Mouse (Mus musculus) heart, embryonic 13.5 days (tissue): ENCODE measurements around the gene Zbtb16. TPM values are rescaled to one million over a fixed set of nuclear protein-coding genes. Genes with fewer than 3 reads are reported as not detected.

Experiments used
- ATAC-seq: fragments of 200-750 bp; cut with Nextera tagmentation; 2 replicates; pipeline ENCODE4 v1.8.0; 2017; ENCODE audit warnings: moderate TSS enrichment; ENCODE audit not compliant: insufficient number of reproducible peaks, low FRiP score, low TSS enrichment; ENCODE audit errors: extremely low read depth
- H3K27ac ChIP-seq: fragments of 300-500 bp; sonication (generic); replicated peaks from 2 replicates; pipeline ENCODE4 v1.5.1; 2015; ENCODE audit warnings: moderate library complexity, mild to moderate bottlenecking, inconsistent platforms
- H3K27me3 ChIP-seq: fragments of 300-500 bp; sonication (generic); replicated peaks from 2 replicates; pipeline ENCODE4 v1.6.1; 2015; ENCODE audit warnings: mild to moderate bottlenecking, inconsistent platforms
- H3K36me3 ChIP-seq: fragments of 300-500 bp; sonication (generic); 2 replicates; pipeline ENCODE4 v1.6.1; 2015; ENCODE audit warnings: mild to moderate bottlenecking, inconsistent platforms
- H3K4me1 ChIP-seq: fragments of 300-500 bp; sonication (generic); 2 replicates; pipeline ENCODE4 v1.6.1; 2015; ENCODE audit warnings: inconsistent platforms
- H3K4me2 ChIP-seq: fragments of 300-500 bp; sonication (generic); 2 replicates; pipeline ENCODE4 v1.6.1; 2015; ENCODE audit warnings: inconsistent platforms, mild to moderate bottlenecking, moderate library complexity
- H3K4me3 ChIP-seq: fragments of 300-500 bp; sonication (generic); 2 replicates; pipeline ENCODE4 v1.5.1; 2015; ENCODE audit warnings: moderate library complexity, mild to moderate bottlenecking, inconsistent platforms
- H3K9ac ChIP-seq: fragments of 300-500 bp; sonication (generic); 2 replicates; pipeline ENCODE4 v1.6.1; 2015; ENCODE audit warnings: inconsistent platforms, mild to moderate bottlenecking, moderate library complexity
- H3K9me3 ChIP-seq: fragments of 300-500 bp; sonication (generic); 2 replicates; pipeline ENCODE4 v1.6.1; 2016; ENCODE audit warnings: inconsistent platforms
- WGBS: fragments of 180-500 bp; shearing (Covaris S2); methylation state at CpG from one replicate; pipeline ENCODE4 v1.1.7; 2015; ENCODE audit warnings: mixed read lengths; 5-methylcytosine and 5-hydroxymethylcytosine counted together
- polyA plus RNA-seq: library from polyadenylated mRNA; unstranded; fragments of >200 nt; fragmentation: Nextera tagmentation; extraction: Ambion mirVana; gene quantifications from 2 replicates; pipeline ENCODE4 v1.2.1, GENCODE M21; 2015

Gene Zbtb16
- polyA plus RNA-seq, 1 experiment from 2014 or later: 1.1 TPM

GRCm38 (mm10) chr9:48801322-48801721 lies 34.7 kb downstream of the Zbtb16 start:
- H3K4me1 ChIP-seq: peaks cover 9% of the 10 kb centered on the region; the same call in 1 of the 2 replicates
- no peak overlapping the region for H3K4me2 ChIP-seq
- no peak for ATAC-seq
- H3K4me3 ChIP-seq: no peak overlapping the region
- no peaks in the 10 kb centered on the region for H3K36me3 ChIP-seq
- H3K9me3 ChIP-seq: no peaks in the 10 kb centered on the region
- peaks cover 19% of the 10 kb centered on the region for H3K27me3 ChIP-seq
- 86% methylated on average over 5 of the region's 5 CpGs for whole genome bisulfite sequencing
- H3K27ac ChIP-seq: no peak overlapping the region
- no peak overlapping the region for H3K9ac ChIP-seq

GRCm38 (mm10) chr9:48800627-48801026 lies 35.4 kb downstream of the Zbtb16 start:
- no peaks in the 10 kb centered on the region for H3K36me3 ChIP-seq
- peaks cover 20% of the 10 kb centered on the region for H3K27me3 ChIP-seq
- H3K4me2 ChIP-seq: no peak overlapping the region
- peaks cover 13% of the 10 kb centered on the region for H3K4me1 ChIP-seq
- H3K4me3 ChIP-seq: no peak overlapping the region
- H3K9ac ChIP-seq: no peak overlapping the region
- no peak for ATAC-seq
- WGBS: 76% methylated on average over 8 of the region's 8 CpGs
- H3K9me3 ChIP-seq: no peaks in the 10 kb centered on the region
- H3K27ac ChIP-seq: no peak overlapping the region

- no peak overlapping the region for H3K4me3 ChIP-seq
- H3K4me2 ChIP-seq: no peak overlapping the region
- H3K9ac ChIP-seq: no peak overlapping the region
- H3K27ac ChIP-seq: no peak overlapping the region
- no peak for ATAC-seq
- WGBS: 82% methylated on average over 6 of the region's 6 CpGs
- no peaks in the 10 kb centered on the region for H3K36me3 ChIP-seq
- peaks cover 22% of the 10 kb centered on the region for H3K4me1 ChIP-seq
- H3K9me3 ChIP-seq: no peaks in the 10 kb centered on the region
- peaks cover 35% of the 10 kb centered on the region for H3K27me3 ChIP-seq
Measured at GRCm38 (mm10) chr9:48798044-48798443, 38.0 kb downstream of the Zbtb16 start.

GRCm38 (mm10) chr9:48796267-48796822 lies 39.7 kb downstream of the Zbtb16 start:
- Histone ChIP-seq H3K27me3 (peaks cover 46% of the 10 kb centered on the region), H3K9ac (no peak overlapping the region)
- no peak for ATAC-seq

GRCm38 (mm10) chr9:48795740-48796139 lies 40.3 kb downstream of the Zbtb16 start:
- H3K4me2 ChIP-seq: no peak overlapping the region
- 61% methylated on average over 10 of the region's 10 CpGs for WGBS

More at GRCm38 (mm10) chr9:48796267-48796822, 39.7 kb downstream of the Zbtb16 start:
- no peak overlapping the region for H3K4me3 ChIP-seq
- H3K27ac ChIP-seq: no peak overlapping the region
- no peaks in the 10 kb centered on the region for H3K36me3 ChIP-seq
- 43% methylated on average over 11 of the region's 11 CpGs for WGBS
- H3K9me3 ChIP-seq: no peaks in the 10 kb centered on the region
- H3K4me2 ChIP-seq: no peak overlapping the region
- H3K4me1 ChIP-seq: peaks cover 17% of the 10 kb centered on the region

GRCm38 (mm10) chr9:48795095-48795494 lies 40.9 kb downstream of the Zbtb16 start:
- Histone ChIP-seq H3K36me3 (no peaks in the 10 kb centered on the region), H3K9me3 (no peaks in the 10 kb centered on the region), H3K4me2 (no peak overlapping the region), H3K4me3 (no peak overlapping the region), H3K4me1 (peaks cover 17% of the 10 kb centered on the region), H3K27ac (no peak overlapping the region), H3K9ac (no peak overlapping the region), H3K27me3 (peaks cover 46% of the 10 kb centered on the region)
- 15% methylated on average over 8 of the region's 8 CpGs for WGBS
- ATAC-seq: no peak

More at GRCm38 (mm10) chr9:48795740-48796139, 40.3 kb downstream of the Zbtb16 start:
- H3K9ac ChIP-seq: no peak overlapping the region
- H3K36me3 ChIP-seq: no peaks in the 10 kb centered on the region
- ATAC-seq: no peak
- peaks cover 46% of the 10 kb centered on the region for H3K27me3 ChIP-seq
- H3K27ac ChIP-seq: no peak overlapping the region
- H3K4me1 ChIP-seq: peaks cover 17% of the 10 kb centered on the region
- no peak overlapping the region for H3K4me3 ChIP-seq
- H3K9me3 ChIP-seq: no peaks in the 10 kb centered on the region

GRCm38 (mm10) chr9:48794463-48794862 lies 41.6 kb downstream of the Zbtb16 start:
- Histone ChIP-seq H3K9ac (no peak overlapping the region), H3K36me3 (no peaks in the 10 kb centered on the region), H3K27me3 (peaks cover 46% of the 10 kb centered on the region), H3K27ac (no peak overlapping the region), H3K4me3 (no peak overlapping the region), H3K4me2 (no peak overlapping the region), H3K9me3 (no peaks in the 10 kb centered on the region), H3K4me1 (peaks cover 17% of the 10 kb centered on the region)
- ATAC-seq: no peak
- 56% methylated on average over 2 of the region's 2 CpGs for WGBS

GRCm38 (mm10) chr9:48793638-48794188 lies 42.3 kb downstream of the Zbtb16 start:
- Histone ChIP-seq H3K4me1 (peaks cover 17% of the 10 kb centered on the region), H3K27me3 (peaks cover 40% of the 10 kb centered on the region), H3K9me3 (no peaks in the 10 kb centered on the region), H3K4me2 (no peak overlapping the region), H3K36me3 (no peaks in the 10 kb centered on the region), H3K27ac (no peak overlapping the region), H3K4me3 (no peak overlapping the region), H3K9ac (no peak overlapping the region)
- 63% methylated on average over 4 of the region's 4 CpGs for WGBS
- ATAC-seq: no peak

GRCm38 (mm10) chr9:48790575-48790974 lies 45.4 kb downstream of the Zbtb16 start:
- Histone ChIP-seq H3K4me2 (no peak overlapping the region), H3K4me3 (no peak overlapping the region), H3K36me3 (no peaks in the 10 kb centered on the region), H3K9ac (no peak overlapping the region), H3K9me3 (no peaks in the 10 kb centered on the region), H3K27ac (no peak overlapping the region), H3K4me1 (peaks cover 13% of the 10 kb centered on the region), H3K27me3 (peaks cover 26% of the 10 kb centered on the region)
- no peak for ATAC-seq
- WGBS: 83% methylated on average over 10 of the region's 10 CpGs

GRCm38 (mm10) chr9:48787906-48788410 lies 48.1 kb downstream of the Zbtb16 start:
- Histone ChIP-seq H3K4me3 (no peak overlapping the region), H3K4me1 (peaks cover 12% of the 10 kb centered on the region), H3K36me3 (no peaks in the 10 kb centered on the region), H3K9me3 (no peaks in the 10 kb centered on the region), H3K27me3 (peaks cover 14% of the 10 kb centered on the region; the same call in 1 of the 2 replicates), H3K9ac (no peak overlapping the region), H3K4me2 (no peak overlapping the region), H3K27ac (no peak overlapping the region)
- 68% methylated on average over 9 of the region's 9 CpGs for WGBS
- ATAC-seq: no peak

- H3K9ac ChIP-seq: no peak overlapping the region
- ATAC-seq: no peak
- WGBS: 74% methylated on average over 1 of the region's 1 CpGs
- H3K27ac ChIP-seq: no peak overlapping the region
- no peak overlapping the region for H3K4me3 ChIP-seq
- H3K36me3 ChIP-seq: no peaks in the 10 kb centered on the region
- peaks cover 19% of the 10 kb centered on the region for H3K4me1 ChIP-seq
- H3K27me3 ChIP-seq: peaks cover 12% of the 10 kb centered on the region; the same call in 1 of the 2 replicates
- H3K9me3 ChIP-seq: no peaks in the 10 kb centered on the region
- no peak overlapping the region for H3K4me2 ChIP-seq
Measured at GRCm38 (mm10) chr9:48787321-48787720, 48.7 kb downstream of the Zbtb16 start.

- H3K27ac ChIP-seq: no peak overlapping the region
- WGBS: 43% methylated on average over 6 of the region's 6 CpGs
Measured at GRCm38 (mm10) chr9:48786814-48787213, 49.2 kb downstream of the Zbtb16 start.

More at GRCm38 (mm10) chr9:48786814-48787213, 49.2 kb downstream of the Zbtb16 start:
- Histone ChIP-seq H3K9ac (no peak overlapping the region), H3K4me3 (no peak overlapping the region), H3K4me1 (peaks cover 22% of the 10 kb centered on the region), H3K4me2 (no peak overlapping the region), H3K9me3 (no peaks in the 10 kb centered on the region), H3K36me3 (no peaks in the 10 kb centered on the region), H3K27me3 (peaks cover 10% of the 10 kb centered on the region; the same call in 1 of the 2 replicates)
- ATAC-seq: no peak
